Mouse (Mus musculus) midbrain, embryonic 14.5 days (tissue): ENCODE results near the gene Stx1b. TPM values are rescaled to one million over a fixed set of nuclear protein-coding genes. Genes with fewer than 3 reads are reported as not detected.

ENCODE experiments used
- ATAC-seq: fragments of 200-750 bp; cut with Nextera tagmentation; 2 replicates; pipeline ENCODE4 v1.8.0; 2017; ENCODE audit warnings: moderate number of reproducible peaks, moderate library complexity; ENCODE audit not compliant: low FRiP score, low TSS enrichment
- DNase-seq: peaks from one replicate; pipeline ENCODE4 v3.0.0-alpha.2; 2015
- H3K27ac ChIP-seq: fragments of 300-500 bp; sonication (generic); replicated peaks from 2 replicates; pipeline ENCODE4 v1.5.1; 2014; ENCODE audit warnings: mild to moderate bottlenecking, low read depth, low read length, moderate library complexity
- H3K27me3 ChIP-seq: fragments of 300-500 bp; sonication (generic); 2 replicates; pipeline ENCODE4 v1.6.1; 2014; ENCODE audit warnings: low read length, control low read depth, mixed read lengths; ENCODE audit not compliant: control insufficient read depth, insufficient read depth
- H3K36me3 ChIP-seq: fragments of 300-500 bp; sonication (generic); 2 replicates; pipeline ENCODE4 v1.6.1; 2014; ENCODE audit warnings: low read length, control low read depth; ENCODE audit not compliant: control insufficient read depth, insufficient read depth
- H3K4me1 ChIP-seq: fragments of 300-500 bp; sonication (generic); 2 replicates; pipeline ENCODE4 v1.6.1; 2014; ENCODE audit warnings: mild to moderate bottlenecking, antibody characterized with exemption, low read length, control low read depth; ENCODE audit not compliant: control insufficient read depth, insufficient read depth
- H3K4me2 ChIP-seq: fragments of 300-500 bp; sonication (generic); 2 replicates; pipeline ENCODE4 v1.6.1; 2014; ENCODE audit warnings: mild to moderate bottlenecking, low read length, moderate library complexity
- H3K4me3 ChIP-seq: fragments of 300-500 bp; sonication (generic); replicated peaks from 2 replicates; pipeline ENCODE4 v1.5.1; 2014; ENCODE audit warnings: low read depth, low read length
- H3K9ac ChIP-seq: fragments of 300-500 bp; sonication (generic); replicated peaks from 2 replicates; pipeline ENCODE4 v1.6.1; 2014; ENCODE audit warnings: mild to moderate bottlenecking, low read length, moderate library complexity
- H3K9me3 ChIP-seq: fragments of 300-500 bp; sonication (generic); 2 replicates; pipeline ENCODE4 v1.6.1; 2016; ENCODE audit warnings: low read length, control low read depth, mixed read lengths; ENCODE audit not compliant: control insufficient read depth
- WGBS: fragments of 180-500 bp; shearing (Covaris S2); extraction: QIAGEN DNeasy Blood & Tissue Kit; methylation state at CpG from one replicate; pipeline ENCODE4 v1.1.7; 2014; 5-methylcytosine and 5-hydroxymethylcytosine counted together
- polyA plus RNA-seq: library from polyadenylated mRNA; unstranded; fragments of >200 nt; fragmentation: Nextera tagmentation; extraction: Ambion mirVana; gene quantifications from 2 replicates; pipeline ENCODE4 v1.2.1, GENCODE M21; 2014

Stx1b gene
- polyA plus RNA-seq, 1 experiment from 2014 or later, result 46.9 TPM

DNA sequence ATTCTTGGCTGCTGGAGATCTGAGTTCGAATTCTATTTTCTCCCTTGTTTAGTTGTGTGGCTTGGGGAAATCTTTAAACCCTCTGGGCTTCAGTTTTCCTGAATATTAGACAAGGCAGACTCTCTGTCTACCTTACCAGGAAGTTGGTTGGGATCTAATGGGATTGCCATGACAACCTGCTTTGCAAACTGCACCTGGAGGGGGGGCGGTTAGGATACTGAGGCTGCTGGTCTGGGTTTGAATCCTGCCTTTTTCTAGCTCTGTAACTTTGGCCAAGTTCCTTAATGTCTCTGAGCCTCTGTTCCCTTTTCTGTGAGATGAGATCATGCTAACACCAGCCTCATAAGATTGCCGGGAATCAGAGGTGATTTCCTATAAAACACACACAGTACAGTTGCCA lies 1.9 kb downstream of the Stx1b start:
- Histone ChIP-seq H3K4me3 (no peak overlapping the region), H3K27ac (no peak overlapping the region), H3K9me3 (no peaks in the 10 kb centered on the region), H3K9ac (no peak overlapping the region), H3K36me3 (no peaks in the 10 kb centered on the region), H3K4me1 (peaks cover 16% of the 10 kb centered on the region), H3K27me3 (no peaks in the 10 kb centered on the region), H3K4me2 (peak overlapping the region; percentile 79; the same call in 1 of the 2 replicates)
- WGBS, result 89% methylated on average over 3 of the region's 3 CpGs
- DNase-seq, result no peak
- no peak for ATAC-seq

DNA sequence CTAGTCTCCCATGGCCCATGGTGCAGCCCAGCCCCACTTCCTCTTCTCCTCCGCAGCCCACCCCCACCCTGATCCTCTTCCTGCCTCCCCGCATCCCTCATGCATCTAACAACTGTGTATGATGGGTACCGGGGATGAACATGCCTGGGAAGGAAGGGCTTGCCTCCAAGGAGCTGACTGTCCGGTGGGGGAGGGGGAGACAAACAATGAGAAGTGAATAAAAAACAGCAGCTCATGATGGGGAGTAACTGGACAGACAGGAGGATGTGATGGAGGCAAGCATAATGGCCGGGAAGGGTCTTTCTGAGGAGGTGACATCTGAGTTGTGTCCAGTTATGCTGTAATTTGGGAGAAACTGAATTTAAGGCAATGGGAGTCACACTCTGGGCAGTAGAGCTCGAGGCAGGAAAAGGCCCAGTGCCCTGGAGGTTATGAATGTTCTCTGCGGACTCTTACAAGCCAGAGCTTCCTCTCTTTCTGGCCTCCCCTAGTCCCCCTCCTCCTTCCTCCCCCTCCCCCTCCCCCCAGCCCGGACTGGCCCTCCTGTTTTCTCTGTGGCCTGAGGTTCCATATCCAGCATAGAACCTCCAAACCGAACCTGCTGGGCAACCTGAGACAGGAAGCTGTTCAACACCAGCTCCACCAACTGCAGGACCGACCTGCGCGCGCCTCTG lies 3.4 kb downstream of the Stx1b start:
- no peaks in the 10 kb centered on the region for H3K27me3 ChIP-seq
- no peak overlapping the region for H3K27ac ChIP-seq
- peaks cover 16% of the 10 kb centered on the region for H3K4me1 ChIP-seq
- ATAC-seq, result no peak
- H3K4me2 ChIP-seq, result no peak overlapping the region
- H3K4me3 ChIP-seq, result no peak overlapping the region
- no peaks in the 10 kb centered on the region for H3K36me3 ChIP-seq
- H3K9me3 ChIP-seq, result no peaks in the 10 kb centered on the region
- DNase-seq, result no peak
- 76% methylated on average over 13 of the region's 13 CpGs for WGBS
- 0 out of 2 replicates have a peak overlapping the region, but pooled peaks have one; percentile 9 for H3K9ac ChIP-seq

DNA sequence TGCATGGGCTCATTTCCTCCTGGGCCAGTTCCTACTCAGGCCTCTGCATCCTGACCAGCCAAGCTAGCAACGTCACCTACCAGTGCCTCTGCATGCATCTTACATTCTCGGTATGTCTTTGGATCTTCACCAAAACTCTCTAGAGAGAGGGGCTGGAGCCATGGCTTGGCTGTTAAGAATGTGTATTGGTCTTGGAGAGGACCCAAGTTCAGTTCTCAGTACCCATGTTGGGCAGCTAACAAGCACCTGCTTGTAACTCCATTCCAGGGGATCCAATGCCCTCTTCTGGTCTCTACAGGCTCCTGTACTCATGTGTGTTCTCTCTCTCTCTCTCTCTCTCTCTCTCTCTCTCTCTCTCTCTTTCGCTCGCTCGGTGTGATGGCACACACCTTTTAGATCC lies 6.6 kb downstream of the Stx1b start:
- H3K9me3 ChIP-seq, result no peaks in the 10 kb centered on the region
- H3K4me2 ChIP-seq, result no peak overlapping the region
- H3K27me3 ChIP-seq, result no peaks in the 10 kb centered on the region
- DNase-seq, result no peak
- H3K9ac ChIP-seq, result no peak overlapping the region
- peaks cover 2% of the 10 kb centered on the region for H3K4me1 ChIP-seq
- ATAC-seq, result no peak
- H3K27ac ChIP-seq, result no peak overlapping the region
- WGBS, result 91% methylated on average over 5 of the region's 5 CpGs
- H3K36me3 ChIP-seq, result peaks cover 21% of the 10 kb centered on the region
- no peak overlapping the region for H3K4me3 ChIP-seq

DNA sequence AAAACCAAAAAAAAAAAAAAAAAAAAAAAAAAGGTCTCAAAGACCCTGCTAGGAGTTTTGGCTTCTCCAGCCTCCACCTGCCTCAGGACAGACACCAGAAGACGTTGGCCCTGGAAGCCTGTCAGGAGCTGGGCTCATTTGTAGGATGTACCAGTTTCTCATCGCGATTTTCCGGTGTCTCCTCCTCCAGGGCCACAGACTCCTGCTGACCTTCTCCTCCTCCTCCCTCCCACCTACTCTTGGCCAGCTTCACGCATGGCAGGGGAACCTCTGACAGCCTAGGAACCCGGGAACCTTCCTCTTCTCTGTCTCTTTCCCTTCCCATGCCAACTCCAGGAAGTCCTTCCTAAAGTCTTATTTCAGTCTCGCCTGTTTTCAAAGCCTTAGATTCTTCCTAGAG lies 7.3 kb downstream of the Stx1b start:
- Histone ChIP-seq H3K27ac (no peak overlapping the region), H3K4me1 (no peaks in the 10 kb centered on the region), H3K27me3 (no peaks in the 10 kb centered on the region), H3K4me2 (no peak overlapping the region), H3K4me3 (no peak overlapping the region), H3K9ac (no peak overlapping the region), H3K36me3 (peaks cover 28% of the 10 kb centered on the region), H3K9me3 (no peaks in the 10 kb centered on the region)
- no peak for ATAC-seq
- no peak for DNase-seq
- 82% methylated on average over 7 of the region's 7 CpGs for WGBS

DNA sequence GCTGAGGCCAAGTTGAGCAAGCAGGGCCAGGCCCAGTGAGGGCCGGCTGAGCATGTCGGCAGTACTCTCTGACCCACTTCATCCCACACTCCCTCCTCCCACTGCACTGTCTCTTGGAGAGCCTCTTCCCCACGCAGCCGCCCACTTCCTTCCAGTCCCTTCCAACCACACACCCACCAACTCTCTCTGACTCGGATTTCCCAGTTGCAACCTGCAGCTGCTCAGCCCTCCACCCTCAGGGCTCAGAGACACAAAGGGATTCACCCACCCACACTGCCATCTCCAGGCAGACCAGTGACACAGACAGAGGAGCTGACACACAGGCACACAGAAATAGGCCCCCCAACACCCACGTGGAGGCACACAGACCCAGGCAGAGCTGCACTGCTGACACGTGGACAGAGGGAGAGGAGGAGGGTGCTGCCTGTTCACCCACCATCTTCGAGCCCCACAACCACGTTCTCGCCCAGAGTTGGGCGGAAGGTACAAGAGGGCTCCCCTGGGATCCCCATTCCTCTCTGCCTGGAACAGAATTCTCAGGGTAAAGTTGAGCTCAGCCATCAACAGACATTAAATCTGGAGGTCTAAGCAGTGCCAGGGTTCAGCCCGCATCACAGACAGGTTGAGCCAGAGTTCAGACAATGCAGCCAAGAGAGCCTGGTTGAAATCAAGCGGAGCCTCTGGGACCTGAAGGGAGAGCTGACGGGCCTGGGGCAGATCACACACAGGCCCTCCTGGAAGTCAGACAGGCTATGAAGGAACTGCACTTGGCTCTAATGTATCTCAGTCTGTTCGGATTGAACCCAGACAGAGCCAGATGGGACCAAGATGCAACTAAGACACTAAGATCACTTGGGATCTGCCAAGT lies 8.2 kb downstream of the Stx1b start:
- Histone ChIP-seq H3K27me3 (no peaks in the 10 kb centered on the region), H3K9me3 (no peaks in the 10 kb centered on the region), H3K27ac (no peak overlapping the region), H3K9ac (no peak overlapping the region), H3K36me3 (peaks cover 35% of the 10 kb centered on the region), H3K4me3 (no peak overlapping the region), H3K4me1 (no peaks in the 10 kb centered on the region), H3K4me2 (no peak overlapping the region)
- no peak for ATAC-seq
- WGBS, result 71% methylated on average over 15 of the region's 15 CpGs
- DNase-seq, result no peak

DNA sequence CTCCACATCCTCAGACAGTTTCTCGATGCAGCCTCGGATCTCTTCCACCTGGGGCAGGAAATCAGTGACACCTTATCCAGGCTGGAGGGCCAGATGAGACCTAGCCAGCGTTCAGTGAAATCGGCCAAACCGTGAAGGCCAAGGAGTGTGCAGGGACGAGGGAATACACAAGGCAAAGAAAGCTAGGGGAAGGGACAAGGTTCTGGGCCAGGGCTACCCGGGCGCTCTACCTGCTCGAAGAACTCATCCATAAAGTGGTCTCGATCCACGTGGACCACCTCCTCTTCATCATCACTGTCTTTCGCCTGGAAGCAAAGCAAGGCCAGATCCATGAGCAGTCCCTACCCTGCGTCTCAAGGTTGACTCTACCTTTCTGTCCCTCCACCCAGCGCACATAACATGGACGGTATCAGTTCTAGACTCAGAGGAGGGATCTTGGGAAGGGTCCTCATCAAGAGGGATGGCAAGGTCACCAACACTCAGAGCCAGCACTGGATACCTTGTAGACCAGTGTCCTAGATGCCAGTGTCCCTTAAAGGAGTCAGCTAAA lies 9.2 kb downstream of the Stx1b start:
- ATAC-seq, result no peak
- Histone ChIP-seq H3K9ac (no peak overlapping the region), H3K4me1 (no peaks in the 10 kb centered on the region), H3K27ac (no peak overlapping the region), H3K9me3 (no peaks in the 10 kb centered on the region), H3K36me3 (peaks cover 44% of the 10 kb centered on the region), H3K4me3 (no peak overlapping the region), H3K27me3 (no peaks in the 10 kb centered on the region), H3K4me2 (no peak overlapping the region)
- DNase-seq, result no peak
- 95% methylated on average over 15 of the region's 15 CpGs for WGBS

DNA sequence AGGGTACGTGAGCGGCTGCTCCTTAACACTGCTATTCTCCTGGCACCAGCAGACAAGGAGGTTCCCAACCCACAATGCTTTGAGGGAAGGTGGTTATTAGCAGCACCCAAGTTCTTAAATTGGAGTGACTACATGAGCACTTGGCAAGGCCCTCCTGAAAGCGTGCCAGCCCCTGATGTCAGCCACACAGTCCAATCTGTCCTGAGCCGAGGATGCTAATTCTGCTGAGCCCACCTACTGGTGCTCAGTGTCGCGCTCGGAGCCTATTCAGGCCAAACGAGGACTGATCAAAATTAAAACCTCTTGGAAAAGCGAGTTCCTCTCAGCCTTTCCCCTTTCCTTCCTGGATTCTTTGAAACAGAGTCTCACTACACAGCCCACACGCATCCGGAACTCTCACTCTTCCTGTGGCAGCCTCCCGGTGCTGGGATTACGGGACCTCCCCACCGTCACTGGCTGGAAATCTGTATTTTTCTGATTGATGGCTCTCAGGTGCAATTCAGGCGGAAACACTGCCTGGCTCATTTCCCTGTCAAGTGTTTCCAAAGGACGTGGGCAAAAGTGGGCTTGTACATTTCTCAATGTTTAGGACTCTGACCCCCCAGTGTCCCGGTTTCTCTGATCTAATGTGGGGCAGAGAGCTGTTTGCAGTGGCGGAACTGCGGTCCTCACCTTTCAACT lies 10.0 kb downstream of the Stx1b start:
- H3K27me3 ChIP-seq, result no peaks in the 10 kb centered on the region
- no peak overlapping the region for H3K4me2 ChIP-seq
- no peaks in the 10 kb centered on the region for H3K9me3 ChIP-seq
- ATAC-seq (no peak), DNase-seq (no peak)
- H3K4me3 ChIP-seq, result no peak overlapping the region
- peaks cover 49% of the 10 kb centered on the region for H3K36me3 ChIP-seq
- no peak overlapping the region for H3K9ac ChIP-seq
- WGBS, result 90% methylated on average over 19 of the region's 19 CpGs
- H3K4me1 ChIP-seq, result no peaks in the 10 kb centered on the region
- H3K27ac ChIP-seq, result no peak overlapping the region

DNA sequence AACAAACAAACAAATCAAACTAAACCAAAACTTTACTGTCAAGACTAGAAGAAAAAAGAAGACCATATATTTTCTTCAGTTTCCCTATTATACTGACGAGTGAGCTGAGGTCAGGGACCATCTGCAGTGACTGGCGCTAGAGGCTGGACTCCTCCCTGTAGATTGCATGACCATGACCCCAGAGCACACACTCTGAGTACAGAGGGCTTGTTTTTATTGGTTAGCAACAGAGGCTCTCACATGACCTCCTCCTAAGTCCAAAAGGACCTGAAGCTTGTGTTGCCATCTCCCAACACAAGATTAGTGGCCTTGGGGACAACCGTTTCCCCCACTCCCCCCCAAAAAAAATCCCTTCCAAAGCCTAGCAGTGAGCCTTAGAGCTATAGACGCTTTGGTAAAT lies 10.5 kb downstream of the Stx1b start:
- no peak for ATAC-seq
- H3K4me1 ChIP-seq, result no peaks in the 10 kb centered on the region
- WGBS, result 90% methylated on average over 4 of the region's 4 CpGs
- no peaks in the 10 kb centered on the region for H3K27me3 ChIP-seq
- no peak overlapping the region for H3K27ac ChIP-seq
- H3K36me3 ChIP-seq, result peaks cover 53% of the 10 kb centered on the region
- H3K4me2 ChIP-seq, result no peak overlapping the region
- no peak for DNase-seq
- no peak overlapping the region for H3K9ac ChIP-seq
- H3K9me3 ChIP-seq, result no peaks in the 10 kb centered on the region
- H3K4me3 ChIP-seq, result no peak overlapping the region
